Mouse (Mus musculus) urinary bladder, postnatal 0 days (tissue): Measurements from ENCODE around the gene Kcnip4. TPM values are rescaled to one million over a fixed set of nuclear protein-coding genes. Genes with fewer than 3 reads are reported as not detected.

Experiments
- polyA plus RNA-seq: library from polyadenylated mRNA; unstranded; fragments of >200 nt; fragmentation: Nextera tagmentation; extraction: Ambion mirVana; gene quantifications from 2 replicates; pipeline ENCODE4 v1.2.1, GENCODE M21; 2015

The Kcnip4 gene
- 1.1 and 1.3 TPM in 2 replicates for polyA plus RNA-seq

GRCm38 (mm10) chr5:49524394-49525241 lies at the start of gene Kcnip4:
Gene Kcnip4 (minus strand): TSS chr5:49524907.

